Mouse (Mus musculus): ENCODE data around the gene Gm20388. TPM values are rescaled to one million over a fixed set of nuclear protein-coding genes. Genes with fewer than 3 reads are reported as not detected.

The Gm20388 gene
- polyA plus RNA-seq, 1 experiment from 2014 or later, result 5.3 TPM

DNA sequence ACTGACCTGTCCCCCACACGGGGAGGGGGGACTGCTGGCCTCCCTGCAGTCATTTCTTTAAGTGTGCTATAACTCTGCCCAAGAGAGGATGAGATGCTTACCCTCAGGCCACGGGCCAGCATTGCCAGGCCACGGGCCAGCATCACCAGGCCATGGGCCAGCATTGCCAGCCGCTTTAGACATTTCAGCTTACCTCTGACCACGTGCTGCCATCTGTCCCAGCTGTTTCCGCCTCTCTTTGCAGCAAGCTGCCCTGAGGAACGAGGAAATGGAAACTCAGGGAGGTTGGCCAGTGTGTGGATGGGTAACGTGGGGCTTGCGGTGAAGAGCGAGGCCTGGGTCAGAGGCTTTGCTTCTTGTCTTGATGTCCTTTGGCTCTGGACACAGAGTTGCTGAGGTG is 770.5 kb downstream of the Gm20388 start:
- no peak overlapping the region for H3K4me3 ChIP-seq (ENCODE audit: low read depth, low read length)
- H3K27me3 ChIP-seq (replicated peaks; ENCODE audit: control insufficient read depth, insufficient read depth, low read length), result no peaks in the 10 kb centered on the region
- peaks cover 14% of the 10 kb centered on the region for H3K4me1 ChIP-seq (replicated peaks; ENCODE audit: control insufficient read depth, insufficient read depth, low read length)
- WGBS, result 76% methylated on average over 10 of the region's 10 CpGs
- DNase-seq (ENCODE audit: low spot score), result no peak
- no peaks in the 10 kb centered on the region for H3K36me3 ChIP-seq (ENCODE audit: control insufficient read depth, insufficient read depth, low read length)
- no peak for ATAC-seq (replicated peaks; ENCODE audit: low FRiP score)
- H3K4me2 ChIP-seq, result no peak overlapping the region
- H3K9me3 ChIP-seq (ENCODE audit: control insufficient read depth, low read length), result no peaks in the 10 kb centered on the region
- H3K9ac ChIP-seq (ENCODE audit: low read depth, low read length), result no peak overlapping the region
- no peak overlapping the region for H3K27ac ChIP-seq (ENCODE audit: low read depth, low read length)

DNA sequence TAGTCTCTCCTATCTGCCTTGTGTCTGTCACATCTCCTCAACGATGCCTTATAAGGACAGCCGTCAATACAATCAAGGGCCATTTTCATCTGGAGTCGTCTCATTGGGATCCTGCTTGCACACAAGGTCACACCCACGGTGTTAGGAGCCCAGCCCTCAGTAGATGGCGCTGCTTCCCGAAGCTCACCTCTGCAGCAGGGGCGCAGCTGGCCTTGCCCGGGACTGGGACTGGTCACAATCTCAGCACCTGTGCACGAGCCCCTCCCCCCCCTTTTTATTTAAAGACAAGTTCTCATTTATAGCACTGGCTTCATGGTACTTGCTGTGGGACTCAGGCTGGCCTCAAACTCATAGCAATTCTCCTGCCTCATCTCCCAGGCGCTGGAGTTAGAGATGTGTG is 773.0 kb downstream of the Gm20388 start:
- whole genome bisulfite sequencing, result 16% methylated on average over 10 of the region's 10 CpGs
- Histone ChIP-seq H3K27me3 (replicated peaks; ENCODE audit: control insufficient read depth, insufficient read depth, low read length) (peaks cover 2% of the 10 kb centered on the region; the same call in 1 of the 2 replicates), H3K27ac (ENCODE audit: low read depth, low read length) (no peak overlapping the region), H3K4me1 (replicated peaks; ENCODE audit: control insufficient read depth, insufficient read depth, low read length) (peaks cover 14% of the 10 kb centered on the region), H3K4me2 (no peak overlapping the region), H3K9me3 (ENCODE audit: control insufficient read depth, low read length) (no peaks in the 10 kb centered on the region), H3K36me3 (ENCODE audit: control insufficient read depth, insufficient read depth, low read length) (no peaks in the 10 kb centered on the region), H3K4me3 (ENCODE audit: low read depth, low read length) (no peak overlapping the region), H3K9ac (ENCODE audit: low read depth, low read length) (no peak overlapping the region)
- DNase-seq (ENCODE audit: low spot score), result peak; percentile 65
- ATAC-seq (replicated peaks; ENCODE audit: low FRiP score), result peak; percentile 56

DNA sequence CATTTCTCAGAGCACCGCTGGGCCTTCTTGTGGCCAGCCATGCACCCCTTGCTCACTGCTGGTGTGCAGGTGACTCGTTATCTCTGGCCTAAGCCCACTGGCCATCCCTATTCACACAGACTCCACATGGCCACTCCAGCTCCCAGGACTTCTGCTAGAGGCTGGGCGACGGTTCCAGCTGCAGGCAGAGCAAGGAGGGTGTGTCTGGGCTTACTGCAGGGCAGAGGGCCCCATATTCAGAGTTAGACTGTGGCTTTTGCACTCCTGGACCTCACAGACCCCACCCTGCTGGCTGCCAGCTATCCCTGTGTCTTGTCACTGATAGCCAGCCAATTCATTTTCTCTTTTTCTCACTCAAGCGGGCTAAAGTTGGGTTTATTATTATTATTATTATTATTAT is 773.4 kb downstream of the Gm20388 start:
- H3K27ac ChIP-seq (ENCODE audit: low read depth, low read length), result no peak overlapping the region
- H3K9ac ChIP-seq (ENCODE audit: low read depth, low read length), result no peak overlapping the region
- no peak for ATAC-seq (replicated peaks; ENCODE audit: low FRiP score)
- WGBS, result 51% methylated on average over 5 of the region's 5 CpGs
- H3K4me1 ChIP-seq (replicated peaks; ENCODE audit: control insufficient read depth, insufficient read depth, low read length), result peaks cover 14% of the 10 kb centered on the region
- no peak for DNase-seq (ENCODE audit: low spot score)
- H3K27me3 ChIP-seq (replicated peaks; ENCODE audit: control insufficient read depth, insufficient read depth, low read length), result peaks cover 4% of the 10 kb centered on the region
- no peak overlapping the region for H3K4me2 ChIP-seq
- no peak overlapping the region for H3K4me3 ChIP-seq (ENCODE audit: low read depth, low read length)
- no peaks in the 10 kb centered on the region for H3K9me3 ChIP-seq (ENCODE audit: control insufficient read depth, low read length)
- H3K36me3 ChIP-seq (ENCODE audit: control insufficient read depth, insufficient read depth, low read length), result no peaks in the 10 kb centered on the region

DNA sequence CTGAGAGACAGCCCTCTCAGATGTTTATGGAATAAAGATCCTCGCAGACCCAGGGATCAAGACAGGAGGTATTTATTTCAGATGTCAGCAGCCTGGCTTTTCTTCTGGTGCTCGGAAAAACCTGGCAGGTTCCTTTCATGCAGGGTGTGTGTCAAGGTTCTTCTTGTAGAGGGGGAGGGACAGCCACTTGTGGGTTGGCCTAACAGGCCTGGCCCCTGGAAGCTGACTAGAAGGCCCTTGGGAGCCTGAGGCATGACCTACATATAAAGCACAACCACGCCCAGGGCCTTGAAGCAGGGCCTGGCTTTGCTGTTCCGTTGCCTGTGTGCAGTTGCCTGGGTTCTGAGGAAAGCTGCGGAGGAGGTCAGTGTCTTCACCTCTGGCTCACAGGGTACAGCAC is 774.5 kb downstream of the Gm20388 start:
- H3K4me3 ChIP-seq (ENCODE audit: low read depth, low read length), result no peak overlapping the region
- no peaks in the 10 kb centered on the region for H3K9me3 ChIP-seq (ENCODE audit: control insufficient read depth, low read length)
- H3K27ac ChIP-seq (ENCODE audit: low read depth, low read length), result peak overlapping the region; percentile 53; the same call in 1 of the 2 replicates
- H3K9ac ChIP-seq (ENCODE audit: low read depth, low read length), result no peak overlapping the region
- no peak for DNase-seq (ENCODE audit: low spot score)
- no peak overlapping the region for H3K4me2 ChIP-seq
- no peaks in the 10 kb centered on the region for H3K36me3 ChIP-seq (ENCODE audit: control insufficient read depth, insufficient read depth, low read length)
- peaks cover 6% of the 10 kb centered on the region for H3K4me1 ChIP-seq (replicated peaks; ENCODE audit: control insufficient read depth, insufficient read depth, low read length)
- H3K27me3 ChIP-seq (replicated peaks; ENCODE audit: control insufficient read depth, insufficient read depth, low read length), result peaks cover 4% of the 10 kb centered on the region
- 66% methylated on average over 5 of the region's 5 CpGs for WGBS
- no peak for ATAC-seq (replicated peaks; ENCODE audit: low FRiP score)

DNA sequence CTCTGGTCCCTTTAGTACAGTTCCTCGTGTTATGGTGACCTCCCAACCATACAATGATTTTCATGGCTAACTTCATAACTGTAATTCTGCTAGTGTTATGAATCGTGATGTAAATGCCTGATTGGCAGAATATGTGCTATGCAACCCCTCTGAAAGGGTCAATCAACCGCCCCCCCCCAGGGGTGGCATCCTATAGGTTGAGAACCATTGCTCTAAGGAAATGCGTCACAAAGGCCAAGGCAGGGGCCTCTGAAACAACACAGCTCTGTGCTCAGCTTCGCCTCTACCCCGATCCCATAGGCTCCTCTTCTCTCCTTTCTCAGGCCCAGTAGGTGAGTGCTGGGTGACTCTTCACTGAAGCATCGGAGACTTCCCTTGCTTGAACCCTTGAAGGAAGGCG is 775.0 kb downstream of the Gm20388 start:
- Histone ChIP-seq H3K9ac (ENCODE audit: low read depth, low read length) (no peak overlapping the region), H3K4me3 (ENCODE audit: low read depth, low read length) (no peak overlapping the region), H3K4me2 (no peak overlapping the region), H3K27ac (ENCODE audit: low read depth, low read length) (peak overlapping the region; percentile 53; the same call in 1 of the 2 replicates), H3K9me3 (ENCODE audit: control insufficient read depth, low read length) (no peaks in the 10 kb centered on the region), H3K36me3 (ENCODE audit: control insufficient read depth, insufficient read depth, low read length) (no peaks in the 10 kb centered on the region), H3K27me3 (replicated peaks; ENCODE audit: control insufficient read depth, insufficient read depth, low read length) (peaks cover 4% of the 10 kb centered on the region), H3K4me1 (replicated peaks; ENCODE audit: control insufficient read depth, insufficient read depth, low read length) (peaks cover 5% of the 10 kb centered on the region; the same call in 1 of the 2 replicates)
- no peak for ATAC-seq (replicated peaks; ENCODE audit: low FRiP score)
- 74% methylated on average over 8 of the region's 8 CpGs for WGBS
- no peak for DNase-seq (ENCODE audit: low spot score)

DNA sequence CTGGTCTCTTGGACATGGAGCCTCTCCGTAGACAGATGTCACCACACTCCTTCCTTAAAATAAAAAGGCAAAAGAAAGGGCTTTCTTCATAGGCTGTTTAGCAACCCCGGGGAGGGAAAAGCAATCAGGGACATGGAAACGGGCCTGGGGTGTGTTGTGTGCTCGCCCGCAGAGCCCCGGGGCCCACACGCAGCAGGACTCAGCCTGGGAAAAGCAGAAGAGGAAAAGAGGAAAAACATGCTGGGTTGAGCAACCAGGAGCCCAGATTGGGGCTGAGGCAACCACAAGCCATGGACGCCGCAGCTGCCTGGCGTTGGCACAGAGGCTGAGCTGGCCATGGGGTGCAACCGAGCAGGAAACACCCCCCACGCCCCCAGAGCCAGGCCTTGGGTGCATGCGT is 775.4 kb downstream of the Gm20388 start:
- Histone ChIP-seq H3K4me3 (ENCODE audit: low read depth, low read length) (no peak overlapping the region), H3K9ac (ENCODE audit: low read depth, low read length) (no peak overlapping the region), H3K4me1 (replicated peaks; ENCODE audit: control insufficient read depth, insufficient read depth, low read length) (peaks cover 5% of the 10 kb centered on the region; the same call in 1 of the 2 replicates), H3K36me3 (ENCODE audit: control insufficient read depth, insufficient read depth, low read length) (no peaks in the 10 kb centered on the region), H3K27me3 (replicated peaks; ENCODE audit: control insufficient read depth, insufficient read depth, low read length) (peaks cover 4% of the 10 kb centered on the region), H3K9me3 (ENCODE audit: control insufficient read depth, low read length) (no peaks in the 10 kb centered on the region), H3K27ac (ENCODE audit: low read depth, low read length) (no peak overlapping the region), H3K4me2 (no peak overlapping the region)
- 53% methylated on average over 13 of the region's 13 CpGs for WGBS
- ATAC-seq (replicated peaks; ENCODE audit: low FRiP score) (no peak), DNase-seq (ENCODE audit: low spot score) (no peak)

DNA sequence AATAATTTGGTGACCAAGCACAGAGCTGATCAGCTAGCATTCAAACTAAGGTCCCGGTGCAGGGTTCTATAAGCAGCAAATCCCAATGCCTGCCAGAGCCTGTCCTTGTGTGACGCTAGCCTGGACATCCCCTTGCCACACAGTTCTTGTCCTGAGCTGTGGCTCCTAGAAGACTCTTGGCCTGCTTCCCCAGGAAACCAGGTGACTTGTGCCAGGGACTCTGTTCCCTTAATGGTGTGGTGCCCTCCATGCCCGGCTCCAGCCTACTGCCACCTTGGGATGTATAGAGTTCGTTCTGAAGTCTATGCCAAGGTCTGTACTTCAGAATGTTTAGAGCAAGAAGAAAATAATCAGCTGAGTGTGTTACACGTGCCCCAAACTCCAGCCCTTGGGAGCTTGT is 775.9 kb downstream of the Gm20388 start:
- ATAC-seq (replicated peaks; ENCODE audit: low FRiP score), result no peak
- H3K4me2 ChIP-seq, result no peak overlapping the region
- H3K9me3 ChIP-seq (ENCODE audit: control insufficient read depth, low read length), result no peaks in the 10 kb centered on the region
- H3K4me3 ChIP-seq (ENCODE audit: low read depth, low read length), result no peak overlapping the region
- WGBS, result 71% methylated on average over 5 of the region's 5 CpGs
- peaks cover 4% of the 10 kb centered on the region for H3K27me3 ChIP-seq (replicated peaks; ENCODE audit: control insufficient read depth, insufficient read depth, low read length)
- no peaks in the 10 kb centered on the region for H3K36me3 ChIP-seq (ENCODE audit: control insufficient read depth, insufficient read depth, low read length)
- DNase-seq (ENCODE audit: low spot score), result no peak
- H3K9ac ChIP-seq (ENCODE audit: low read depth, low read length), result no peak overlapping the region
- H3K27ac ChIP-seq (ENCODE audit: low read depth, low read length), result no peak overlapping the region
- H3K4me1 ChIP-seq (replicated peaks; ENCODE audit: control insufficient read depth, insufficient read depth, low read length), result peaks cover 5% of the 10 kb centered on the region; the same call in 1 of the 2 replicates

DNA sequence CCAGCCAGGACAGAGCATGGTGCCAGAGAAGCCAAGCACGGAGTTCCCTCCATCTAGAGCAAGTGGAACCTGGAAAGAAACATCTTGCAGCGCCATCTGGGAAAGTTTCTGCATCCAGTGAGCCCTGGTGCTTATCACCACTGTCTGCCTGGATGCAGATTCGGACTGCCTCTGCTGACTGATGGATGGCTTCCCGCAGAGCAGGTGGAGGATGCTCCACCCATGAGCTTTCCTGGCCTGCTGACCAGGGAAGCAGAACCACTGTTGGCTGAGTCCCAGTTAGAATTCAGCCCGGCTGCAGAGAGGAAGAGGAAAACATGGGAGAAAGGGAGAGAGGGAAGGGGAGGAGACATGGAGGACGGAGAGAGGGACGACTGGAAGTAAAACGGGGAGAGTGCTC is 777.1 kb downstream of the Gm20388 start:
- ATAC-seq (replicated peaks; ENCODE audit: low FRiP score) (no peak), DNase-seq (ENCODE audit: low spot score) (no peak)
- no peaks in the 10 kb centered on the region for H3K36me3 ChIP-seq (ENCODE audit: control insufficient read depth, insufficient read depth, low read length)
- H3K9ac ChIP-seq (ENCODE audit: low read depth, low read length), result no peak overlapping the region
- no peak overlapping the region for H3K4me3 ChIP-seq (ENCODE audit: low read depth, low read length)
- 64% methylated on average over 8 of the region's 8 CpGs for WGBS
- H3K4me2 ChIP-seq, result no peak overlapping the region
- H3K9me3 ChIP-seq (ENCODE audit: control insufficient read depth, low read length), result no peaks in the 10 kb centered on the region
- peaks cover 4% of the 10 kb centered on the region for H3K27me3 ChIP-seq (replicated peaks; ENCODE audit: control insufficient read depth, insufficient read depth, low read length)
- H3K4me1 ChIP-seq (replicated peaks; ENCODE audit: control insufficient read depth, insufficient read depth, low read length), result peaks cover 7% of the 10 kb centered on the region; the same call in 1 of the 2 replicates
- no peak overlapping the region for H3K27ac ChIP-seq (ENCODE audit: low read depth, low read length)

DNA sequence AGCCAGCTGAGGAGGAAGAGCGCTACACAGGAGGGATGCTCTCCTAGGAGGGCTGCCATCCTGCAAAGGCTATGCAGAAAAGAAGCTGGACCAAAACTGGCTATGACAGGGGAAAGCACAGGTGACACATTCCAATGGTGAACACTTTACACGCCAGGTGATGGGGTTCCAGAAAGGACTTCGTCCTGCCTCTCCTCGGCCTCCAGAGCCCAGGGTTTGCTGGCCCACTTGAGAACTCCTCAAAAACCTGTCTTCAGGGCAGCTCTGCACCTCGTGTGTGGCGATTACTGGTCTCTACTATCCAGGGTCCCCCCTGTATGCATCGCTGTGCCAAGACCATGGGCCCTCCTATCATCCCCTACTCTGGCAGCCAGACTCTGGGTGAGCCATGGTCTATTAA is 777.9 kb downstream of the Gm20388 start:
- peaks cover 9% of the 10 kb centered on the region; the same call in 1 of the 2 replicates for H3K4me1 ChIP-seq (replicated peaks; ENCODE audit: control insufficient read depth, insufficient read depth, low read length)
- H3K36me3 ChIP-seq (ENCODE audit: control insufficient read depth, insufficient read depth, low read length), result no peaks in the 10 kb centered on the region
- DNase-seq (ENCODE audit: low spot score) (no peak), ATAC-seq (replicated peaks; ENCODE audit: low FRiP score) (no peak)
- H3K4me2 ChIP-seq, result no peak overlapping the region
- H3K4me3 ChIP-seq (ENCODE audit: low read depth, low read length), result no peak overlapping the region
- H3K27ac ChIP-seq (ENCODE audit: low read depth, low read length), result no peak overlapping the region
- H3K9me3 ChIP-seq (ENCODE audit: control insufficient read depth, low read length), result no peaks in the 10 kb centered on the region
- WGBS, result 83% methylated on average over 7 of the region's 7 CpGs
- H3K27me3 ChIP-seq (replicated peaks; ENCODE audit: control insufficient read depth, insufficient read depth, low read length), result peaks cover 4% of the 10 kb centered on the region
- no peak overlapping the region for H3K9ac ChIP-seq (ENCODE audit: low read depth, low read length)
